Mouse (Mus musculus) embryonic facial prominence, embryonic 12.5 days (tissue): ENCODE measurements around the gene Dbi. TPM values are rescaled to one million over a fixed set of nuclear protein-coding genes. Genes with fewer than 3 reads are reported as not detected.

Experiments
- ATAC-seq: fragments of 200-750 bp; cut with Nextera tagmentation; 2 replicates; pipeline ENCODE4 v1.8.0; 2017; ENCODE audit not compliant: insufficient number of reproducible peaks, insufficient read depth, low FRiP score, low TSS enrichment
- H3K27ac ChIP-seq: fragments of 300-500 bp; sonication (generic); 2 replicates; pipeline ENCODE4 v1.5.1; 2016; ENCODE audit warnings: mild to moderate bottlenecking
- H3K27me3 ChIP-seq: fragments of 300-500 bp; sonication (generic); 2 replicates; pipeline ENCODE4 v1.6.1; 2016; ENCODE audit warnings: mild to moderate bottlenecking, moderate library complexity
- H3K36me3 ChIP-seq: fragments of 300-500 bp; sonication (generic); 2 replicates; pipeline ENCODE4 v1.6.1; 2016; ENCODE audit warnings: mild to moderate bottlenecking
- H3K4me1 ChIP-seq: fragments of 300-500 bp; sonication (generic); 2 replicates; pipeline ENCODE4 v1.6.1; 2016
- H3K4me2 ChIP-seq: fragments of 300-500 bp; sonication (generic); replicated peaks from 2 replicates; pipeline ENCODE4 v1.6.1; 2016; ENCODE audit warnings: mild to moderate bottlenecking, moderate library complexity
- H3K4me3 ChIP-seq: fragments of 300-500 bp; sonication (generic); 2 replicates; pipeline ENCODE4 v1.5.1; 2016; ENCODE audit warnings: mild to moderate bottlenecking
- H3K9ac ChIP-seq: fragments of 300-500 bp; sonication (generic); 2 replicates; pipeline ENCODE4 v1.6.1; 2016; ENCODE audit warnings: mild to moderate bottlenecking, moderate library complexity
- H3K9me3 ChIP-seq: fragments of 300-500 bp; sonication (generic); 2 replicates; pipeline ENCODE4 v1.6.1; 2016; ENCODE audit warnings: mild to moderate bottlenecking, moderate library complexity
- WGBS: fragments of 180-500 bp; shearing (Covaris S2); methylation state at CpG from one replicate; pipeline ENCODE4 v1.1.7; 2016; 5-methylcytosine and 5-hydroxymethylcytosine counted together
- polyA plus RNA-seq: library from polyadenylated mRNA; unstranded; fragments of >200 nt; fragmentation: Nextera tagmentation; extraction: Ambion mirVana; gene quantifications from 2 replicates; pipeline ENCODE4 v1.2.1, GENCODE M21; 2016

The Dbi gene
- 573 and 602 TPM in 2 replicates for polyA plus RNA-seq

DNA sequence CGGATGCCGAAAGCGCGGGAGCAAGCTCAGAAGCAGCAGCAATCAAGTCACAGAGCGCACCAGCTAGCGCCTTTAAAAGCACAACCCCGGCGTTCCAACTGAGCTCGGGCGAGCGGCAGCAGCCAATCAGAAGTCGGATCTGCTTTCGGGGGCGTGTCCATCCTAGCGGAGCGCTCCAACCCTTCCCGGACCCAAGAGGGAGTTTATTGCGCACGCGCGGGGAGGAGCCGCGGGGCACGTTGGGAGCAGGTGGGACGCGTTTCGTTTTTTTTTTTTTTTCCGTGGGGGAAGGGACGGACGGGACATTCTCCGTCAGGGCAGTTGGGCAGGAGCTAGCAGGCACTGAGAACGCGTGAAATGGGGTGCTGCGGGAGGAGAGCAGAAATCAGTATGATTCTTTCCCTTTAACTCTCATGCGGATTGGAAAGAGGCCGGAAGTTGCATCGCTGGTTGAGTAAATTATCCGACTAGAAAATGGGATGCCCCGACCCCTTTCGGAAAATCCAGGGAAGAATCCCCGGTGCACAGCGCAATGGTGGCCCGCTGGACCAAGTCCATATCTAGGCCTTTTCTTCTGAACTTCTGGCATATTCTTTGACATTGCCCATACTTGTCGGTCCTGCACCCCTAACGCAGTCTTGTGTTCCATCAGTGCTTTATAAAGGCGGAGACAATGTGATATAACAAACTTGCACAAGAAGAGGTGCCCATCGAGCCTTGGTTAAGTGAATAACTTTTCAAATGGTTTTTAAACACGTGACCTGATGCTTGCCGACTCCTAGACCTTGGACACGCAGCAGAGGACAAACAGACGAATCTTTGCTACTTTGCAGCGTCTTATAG is at the start of gene Dbi, which contains the start of gene 3110009E18Rik:
Dbi (minus strand) TSS at position 110 of the 843 bp plus-strand sequence.
3110009E18Rik (plus strand) TSS at position 219 of the 843 bp plus-strand sequence.
- Histone ChIP-seq H3K9ac (peak within 1 kb of the TSS; percentile 68), H3K4me3 (peak within 1 kb of the TSS; percentile 58), H3K27me3 (no peaks in the 10 kb centered on the region), H3K27ac (peak within 1 kb of the TSS; percentile 91), H3K9me3 (no peaks in the 10 kb centered on the region), H3K4me2 (peak within 1 kb of the TSS; percentile 88), H3K36me3 (peaks cover 1% of the 10 kb centered on the region), H3K4me1 (peaks cover 15% of the 10 kb centered on the region)
- peak; percentile 89 for ATAC-seq
- WGBS = 2% methylated on average over 52 of the region's 52 CpGs

DNA sequence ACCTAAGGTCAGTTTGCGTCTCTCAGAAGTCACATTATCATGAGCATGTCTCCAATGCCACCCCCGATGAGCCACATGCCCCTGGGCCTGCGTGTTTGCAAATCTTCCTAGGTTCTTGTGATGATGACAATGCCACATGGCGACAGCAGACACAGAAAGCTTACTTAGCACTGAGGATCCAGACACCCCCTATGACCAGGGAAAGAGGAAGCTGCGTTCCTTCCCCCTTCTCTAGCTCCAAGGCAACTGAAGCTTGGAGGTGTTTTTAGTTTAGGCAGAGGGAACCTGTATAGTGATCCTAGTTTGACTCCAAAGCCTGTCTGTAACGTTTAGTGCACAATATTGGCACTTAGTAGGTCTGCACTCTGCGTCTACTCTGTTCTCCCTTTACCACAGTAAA is 49.4 kb upstream of the Dbi start:
- no peak overlapping the region for H3K27ac ChIP-seq
- H3K9ac ChIP-seq = no peak overlapping the region
- no peaks in the 10 kb centered on the region for H3K36me3 ChIP-seq
- H3K4me3 ChIP-seq = no peak overlapping the region
- WGBS = 81% methylated on average over 7 of the region's 7 CpGs
- no peak overlapping the region for H3K4me2 ChIP-seq
- no peaks in the 10 kb centered on the region for H3K9me3 ChIP-seq
- ATAC-seq = no peak
- no peaks in the 10 kb centered on the region for H3K4me1 ChIP-seq
- H3K27me3 ChIP-seq = no peaks in the 10 kb centered on the region

DNA sequence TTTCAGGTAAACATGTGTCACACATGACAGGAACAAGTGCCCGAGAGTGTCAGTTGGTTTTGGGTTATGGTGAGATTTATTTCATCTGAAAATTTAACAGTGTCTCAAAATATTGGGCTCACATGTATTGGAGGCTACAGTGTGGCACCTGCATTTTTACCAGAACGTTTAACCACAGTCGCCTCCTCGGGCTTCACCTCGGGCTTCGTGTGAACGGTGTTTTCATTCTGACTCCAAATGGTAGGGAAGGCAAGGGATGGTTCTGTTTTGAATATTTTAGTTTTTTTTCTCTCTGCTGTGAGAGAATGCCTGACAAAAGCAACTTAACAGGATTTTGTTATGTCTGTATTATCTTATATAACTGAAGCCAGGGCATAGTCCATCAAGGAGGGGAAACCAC is 47.8 kb upstream of the Dbi start:
- Histone ChIP-seq H3K36me3 (no peaks in the 10 kb centered on the region), H3K4me2 (no peak overlapping the region), H3K9me3 (no peaks in the 10 kb centered on the region), H3K4me1 (no peaks in the 10 kb centered on the region), H3K9ac (no peak overlapping the region), H3K27me3 (no peaks in the 10 kb centered on the region), H3K4me3 (no peak overlapping the region), H3K27ac (no peak overlapping the region)
- 81% methylated on average over 7 of the region's 7 CpGs for WGBS
- ATAC-seq = no peak

DNA sequence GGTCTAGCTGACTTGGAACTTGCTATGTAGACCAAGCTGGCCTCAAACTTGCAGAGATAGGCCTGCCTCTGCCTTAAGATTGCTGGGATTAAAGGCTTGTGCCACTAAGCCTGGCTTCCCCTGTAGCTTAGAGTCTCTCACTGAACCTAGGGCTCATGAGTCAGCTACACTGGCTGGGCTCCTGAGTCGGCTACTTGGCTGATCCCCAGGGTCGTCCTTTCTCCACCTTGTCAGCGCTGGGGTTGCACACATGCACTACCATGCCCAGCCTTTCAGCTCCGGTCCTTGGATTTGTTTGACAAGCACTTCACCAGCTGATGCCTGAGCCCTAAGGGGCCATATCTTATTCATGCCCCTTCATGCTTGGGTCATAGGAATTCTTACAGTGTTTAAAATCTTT is 47.1 kb upstream of the Dbi start:
- no peaks in the 10 kb centered on the region for H3K27me3 ChIP-seq
- no peak overlapping the region for H3K27ac ChIP-seq
- 62% methylated on average over 4 of the region's 4 CpGs for WGBS
- H3K36me3 ChIP-seq = no peaks in the 10 kb centered on the region
- ATAC-seq = no peak
- no peaks in the 10 kb centered on the region for H3K4me1 ChIP-seq
- no peak overlapping the region for H3K4me3 ChIP-seq
- H3K9me3 ChIP-seq = no peaks in the 10 kb centered on the region
- H3K9ac ChIP-seq = no peak overlapping the region
- no peak overlapping the region for H3K4me2 ChIP-seq

DNA sequence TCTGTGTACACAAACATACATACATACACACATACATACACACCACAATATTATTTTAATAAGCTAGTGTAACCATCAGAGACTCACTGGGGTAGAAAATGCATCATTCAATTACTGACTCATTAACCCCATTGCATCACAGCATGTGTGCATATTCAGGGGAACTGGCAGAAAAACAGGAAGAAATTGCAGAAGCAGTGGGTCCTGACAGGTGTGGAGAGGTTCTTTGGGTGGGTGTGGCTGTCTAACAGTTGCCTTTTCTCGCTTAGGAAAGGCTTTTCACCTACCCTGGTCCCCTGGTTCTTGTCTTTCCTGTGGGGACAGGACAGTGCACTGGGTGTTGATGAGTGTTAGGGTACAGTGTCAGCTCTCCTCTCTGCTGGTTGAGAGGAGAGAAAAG is 41.7 kb upstream of the Dbi start:
- ATAC-seq = no peak
- no peak overlapping the region for H3K27ac ChIP-seq
- no peak overlapping the region for H3K9ac ChIP-seq
- H3K9me3 ChIP-seq = no peaks in the 10 kb centered on the region
- H3K4me2 ChIP-seq = no peak overlapping the region
- no peaks in the 10 kb centered on the region for H3K36me3 ChIP-seq
- H3K4me3 ChIP-seq = no peak overlapping the region
- 71% methylated on average over 1 of the region's 1 CpGs for WGBS
- H3K27me3 ChIP-seq = no peaks in the 10 kb centered on the region
- H3K4me1 ChIP-seq = peaks cover 7% of the 10 kb centered on the region; the same call in 1 of the 2 replicates

DNA sequence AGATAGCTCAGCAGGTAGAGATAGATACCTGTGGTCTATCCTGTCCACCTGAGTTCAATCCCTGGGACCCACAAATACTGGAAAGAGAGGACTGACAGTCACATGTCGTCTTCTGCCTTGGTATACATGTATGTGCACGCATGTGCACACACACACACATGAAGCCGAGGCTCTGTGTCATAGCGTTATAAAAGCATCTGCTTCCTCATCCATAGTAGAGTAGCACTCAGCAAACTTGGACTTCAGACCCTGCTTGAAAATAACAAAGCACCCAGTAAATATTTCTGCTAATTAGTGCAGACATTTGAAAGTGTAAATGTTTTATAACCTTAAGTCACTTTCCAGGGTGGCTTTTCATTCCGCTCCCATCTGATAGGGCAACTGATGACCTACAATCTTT is 40.6 kb upstream of the Dbi start:
- Histone ChIP-seq H3K27me3 (no peaks in the 10 kb centered on the region), H3K9ac (no peak overlapping the region), H3K4me2 (no peak overlapping the region), H3K4me3 (no peak overlapping the region), H3K27ac (no peak overlapping the region), H3K36me3 (no peaks in the 10 kb centered on the region), H3K4me1 (peaks cover 7% of the 10 kb centered on the region; the same call in 1 of the 2 replicates), H3K9me3 (no peaks in the 10 kb centered on the region)
- WGBS = 89% methylated on average over 5 of the region's 5 CpGs
- ATAC-seq = no peak

DNA sequence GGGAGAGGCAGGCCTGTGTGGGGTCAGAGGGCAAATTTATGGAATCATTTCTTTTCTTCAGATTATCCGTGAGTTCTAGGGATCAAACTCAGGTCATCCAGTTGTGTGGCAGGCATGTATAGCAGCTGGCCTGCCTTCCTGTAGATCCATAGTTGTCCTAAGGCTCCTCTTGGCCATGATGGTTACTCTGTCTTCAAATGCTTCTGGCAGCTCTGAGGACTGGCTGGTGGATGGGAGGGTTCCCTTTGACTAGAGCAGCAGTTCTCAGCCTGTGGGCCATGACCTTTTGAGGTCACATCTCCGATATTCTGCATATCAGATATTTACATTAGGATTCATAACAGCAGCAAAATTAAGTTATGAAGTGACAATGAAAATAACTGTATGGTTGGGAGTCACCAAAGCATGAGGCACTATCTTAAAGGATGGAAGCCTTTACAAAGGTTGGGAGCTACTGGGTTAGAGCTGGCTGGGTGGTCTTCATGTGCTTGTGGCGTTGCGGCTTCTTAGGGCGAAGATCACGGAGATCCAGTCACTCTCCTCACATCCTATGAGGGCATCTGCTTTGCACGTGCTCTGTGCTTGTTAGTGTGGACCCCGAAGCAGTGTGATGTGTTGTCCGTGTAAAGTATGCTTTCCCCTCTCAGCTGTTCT is 37.7 kb upstream of the Dbi start:
- no peak overlapping the region for H3K4me2 ChIP-seq
- no peak for ATAC-seq
- WGBS = 82% methylated on average over 9 of the region's 9 CpGs
- no peak overlapping the region for H3K4me3 ChIP-seq
- H3K36me3 ChIP-seq = no peaks in the 10 kb centered on the region
- no peaks in the 10 kb centered on the region for H3K27me3 ChIP-seq
- no peak overlapping the region for H3K9ac ChIP-seq
- no peaks in the 10 kb centered on the region for H3K9me3 ChIP-seq
- H3K27ac ChIP-seq = no peak overlapping the region
- H3K4me1 ChIP-seq = peaks cover 7% of the 10 kb centered on the region; the same call in 1 of the 2 replicates

DNA sequence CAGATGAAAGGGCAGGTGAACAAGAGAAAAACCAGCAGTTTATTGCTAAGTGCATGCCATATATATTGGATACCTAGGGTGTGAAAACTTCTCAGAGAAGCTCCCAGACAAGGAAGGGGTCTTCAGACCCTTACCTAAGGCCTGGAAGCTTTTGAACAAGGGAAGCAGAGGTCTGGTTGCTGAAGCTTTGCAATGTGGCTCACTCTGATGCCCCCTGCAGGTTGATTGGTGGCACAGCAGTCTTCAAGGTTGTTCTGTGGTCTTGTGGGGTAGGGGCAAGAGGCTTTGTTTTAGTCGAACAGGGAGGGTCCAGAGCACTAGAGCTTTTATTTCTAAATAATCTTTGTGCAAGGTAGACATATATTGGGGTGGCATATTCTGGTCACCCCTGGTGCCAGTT is 34.4 kb upstream of the Dbi start:
- Histone ChIP-seq H3K9me3 (no peaks in the 10 kb centered on the region), H3K4me3 (no peak overlapping the region), H3K36me3 (no peaks in the 10 kb centered on the region), H3K4me2 (no peak overlapping the region), H3K9ac (no peak overlapping the region), H3K27me3 (no peaks in the 10 kb centered on the region), H3K4me1 (peaks cover 7% of the 10 kb centered on the region; the same call in 1 of the 2 replicates), H3K27ac (no peak overlapping the region)
- ATAC-seq = no peak
- 30% methylated on average over 1 of the region's 1 CpGs for WGBS

DNA sequence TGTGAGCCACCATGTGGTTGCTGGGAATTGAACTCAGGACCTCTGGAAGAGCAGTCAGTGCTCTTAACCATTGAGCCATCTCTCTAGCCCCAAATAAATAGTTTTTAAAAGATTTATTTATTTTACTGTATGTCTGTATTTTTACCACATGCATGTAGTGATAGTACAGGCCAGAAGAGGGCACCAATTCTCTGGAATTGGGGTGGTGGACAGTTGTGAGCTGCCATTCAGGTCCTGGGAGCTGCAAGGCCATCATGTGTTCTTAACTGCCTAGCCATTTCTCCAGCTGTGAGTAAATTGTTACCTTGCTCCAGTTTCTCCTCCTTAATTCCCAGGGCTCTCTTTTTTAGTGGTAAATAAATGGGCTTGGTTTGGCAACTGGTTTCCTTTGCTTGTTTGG is 33.4 kb upstream of the Dbi start:
- no peaks in the 10 kb centered on the region for H3K27me3 ChIP-seq
- H3K4me3 ChIP-seq = no peak overlapping the region
- no peaks in the 10 kb centered on the region for H3K36me3 ChIP-seq
- ATAC-seq = no peak
- H3K9me3 ChIP-seq = no peaks in the 10 kb centered on the region
- H3K9ac ChIP-seq = no peak overlapping the region
- H3K4me2 ChIP-seq = no peak overlapping the region
- H3K4me1 ChIP-seq = no peaks in the 10 kb centered on the region
- H3K27ac ChIP-seq = no peak overlapping the region

DNA sequence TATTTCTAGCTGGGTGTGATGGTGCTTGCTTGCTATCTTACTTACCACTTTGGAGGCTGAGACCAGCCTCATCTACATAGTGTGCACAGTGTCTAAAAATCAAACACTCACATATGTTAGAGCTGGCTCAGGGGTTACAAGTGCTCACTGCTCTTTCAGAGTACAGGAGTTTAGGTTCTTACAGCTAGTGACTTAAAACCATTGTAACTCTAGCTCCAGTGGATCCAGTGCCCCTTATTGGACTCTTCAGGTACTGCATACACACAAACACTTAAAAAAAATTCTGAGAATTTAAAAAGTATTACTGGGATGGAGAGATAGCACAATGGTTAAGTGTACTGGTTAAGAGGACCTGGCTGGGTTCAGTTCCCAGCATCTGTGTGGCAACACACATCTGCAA is 26.1 kb upstream of the Dbi start:
- no peaks in the 10 kb centered on the region for H3K36me3 ChIP-seq
- no peak overlapping the region for H3K27ac ChIP-seq
- H3K9ac ChIP-seq = no peak overlapping the region
- no peak for ATAC-seq
- H3K4me3 ChIP-seq = no peak overlapping the region
- H3K4me1 ChIP-seq = no peaks in the 10 kb centered on the region
- H3K9me3 ChIP-seq = no peaks in the 10 kb centered on the region
- no peaks in the 10 kb centered on the region for H3K27me3 ChIP-seq
- H3K4me2 ChIP-seq = no peak overlapping the region

DNA sequence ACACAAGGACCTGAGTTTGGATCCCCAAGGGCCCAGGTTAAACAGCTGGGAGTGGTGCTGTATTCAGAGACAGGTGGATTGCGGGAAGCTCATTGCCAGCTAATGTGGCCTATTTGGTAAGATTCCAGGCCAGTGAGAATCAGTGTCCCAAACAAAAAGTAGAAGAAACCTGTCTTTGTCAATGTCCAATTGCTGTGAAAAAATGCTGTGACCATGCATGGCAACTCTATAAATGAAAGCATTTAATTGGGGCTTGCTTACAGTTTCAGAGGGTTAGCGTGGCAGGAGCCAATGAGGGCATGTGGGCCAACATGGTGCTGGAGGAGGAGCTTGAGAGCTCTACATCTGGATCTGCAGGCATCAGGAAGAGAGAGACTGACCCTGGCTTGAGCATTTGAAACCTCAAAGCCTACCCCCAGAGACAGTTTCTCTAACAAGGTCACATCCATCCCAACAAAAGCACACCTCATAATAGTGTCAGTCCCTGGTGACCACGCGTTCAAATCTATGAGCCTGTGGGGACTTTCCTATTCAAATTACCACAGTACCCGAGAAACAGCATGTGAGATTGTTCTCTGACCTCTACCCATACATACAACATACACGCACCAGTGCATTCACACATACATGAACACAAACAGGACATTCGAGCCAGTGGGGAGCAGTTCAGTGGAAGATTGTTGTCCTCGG is 24.8 kb upstream of the Dbi start:
- H3K9ac ChIP-seq = no peak overlapping the region
- no peaks in the 10 kb centered on the region for H3K4me1 ChIP-seq
- no peaks in the 10 kb centered on the region for H3K27me3 ChIP-seq
- H3K27ac ChIP-seq = no peak overlapping the region
- no peaks in the 10 kb centered on the region for H3K36me3 ChIP-seq
- no peak overlapping the region for H3K4me3 ChIP-seq
- ATAC-seq = no peak
- no peaks in the 10 kb centered on the region for H3K9me3 ChIP-seq
- 85% methylated on average over 8 of the region's 8 CpGs for WGBS
- no peak overlapping the region for H3K4me2 ChIP-seq

DNA sequence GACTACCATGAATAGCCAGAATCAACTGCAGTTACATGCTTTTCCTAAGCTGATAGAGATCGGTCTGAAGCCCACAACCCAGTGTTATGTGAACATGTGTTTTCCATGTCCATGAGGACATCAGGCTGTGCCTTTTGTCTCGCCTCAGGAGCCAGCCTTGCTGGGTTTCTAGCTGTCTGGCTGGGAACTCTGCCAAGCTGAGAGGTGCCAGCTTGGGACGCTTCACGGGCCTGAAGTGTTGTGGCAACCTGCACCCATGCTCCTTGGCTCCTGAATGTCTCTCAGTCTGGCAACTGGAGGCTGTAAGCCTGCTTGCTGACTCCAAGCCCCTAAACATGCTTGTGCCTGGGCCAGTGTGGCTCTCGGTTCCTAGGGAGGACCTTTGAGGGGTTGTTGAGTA is 21.7 kb upstream of the Dbi start:
- WGBS = 77% methylated on average over 5 of the region's 5 CpGs
- H3K9ac ChIP-seq = no peak overlapping the region
- no peak overlapping the region for H3K4me2 ChIP-seq

More for the DNA sequence above, 21.7 kb upstream of the Dbi start:
- Histone ChIP-seq H3K27ac (no peak overlapping the region), H3K9me3 (no peaks in the 10 kb centered on the region), H3K4me1 (no peaks in the 10 kb centered on the region), H3K36me3 (no peaks in the 10 kb centered on the region), H3K27me3 (no peaks in the 10 kb centered on the region), H3K4me3 (no peak overlapping the region)
- ATAC-seq = no peak
